Comparison of ENCODE assay signal across 9 mouse cellular contexts in genomic region chr16:50220734-50221501, GRCm38 (mm10).
DNase-seq lines count a peak whose midpoint lies in the region; ATAC-seq and TF ChIP-seq lines count a peak whose summit lies in the region.
"Had no signal": no experiment of that assay in that cellular context is flagged by ENCODE, and none has a peak within 500 bp of the region (broad histone marks: within the 10 kb centered on the region; RNA-seq: fewer than 3 reads in every experiment).

No protein-coding gene starts in this region.

- TF ChIP-seq CTCF in layer of hippocampus, adult 2 months (conservative IDR thresholded peaks at IDR 0.05), result no peak

- ATAC-seq in monocyte, adult 5-6 weeks (replicated peaks; ENCODE audit: insufficient number of reproducible peaks, low FRiP score, low TSS enrichment, poor library complexity, severe bottlenecking), result no peak

- intact Hi-C loops in heart, postnatal 10 days (cut with DNase I), result no loop called here

- H3K4me3 ChIP-seq in layer of hippocampus, adult 2 months, result no peak overlapping the region
- H3K4me3 ChIP-seq: myocyte had no signal

- no peak overlapping the region for H3K27ac ChIP-seq in layer of hippocampus, adult 2 months

- peak; percentile 43 for DNase-seq in adrenal gland, postnatal 10 days
- no peak for DNase-seq in adrenal gland, postnatal 25 days
- peak; percentile 12 to 21 for DNase-seq in layer of hippocampus, adult 18-20 months (ENCODE audit: low spot score in 2 of 2)
- DNase-seq in layer of hippocampus, adult 2 months (ENCODE audit: low spot score in 2 of 2), result no peak
- peak; percentile 76 to 80 for DNase-seq in heart, postnatal 10 days
- DNase-seq in right cerebral cortex, adult 2 months (ENCODE audit: low spot score in 2 of 2), result peak; percentile 35 to 38
- no peak for DNase-seq in cerebellum, postnatal 36 days

Comparison
In these comparisons a context has a peak if more than half of its experiments do, and no peak if none do; other contexts are left out.
1. DNase-seq: peak in adrenal gland, postnatal 10 days (single experiment), layer of hippocampus, adult 18-20 months (2 of 2), heart, postnatal 10 days (2 of 2) and right cerebral cortex, adult 2 months (2 of 2); none in adrenal gland, postnatal 25 days (single experiment), layer of hippocampus, adult 2 months (0 of 2) and cerebellum, postnatal 36 days (0 of 2).